Comparison of ENCODE assay signal across 26 mouse cellular contexts in genomic region chr9:68957793-68958192, GRCm38 (mm10).
DNase-seq lines count a peak whose midpoint lies in the region; ATAC-seq and TF ChIP-seq lines count a peak whose summit lies in the region.
"Had no signal": no experiment of that assay in that cellular context is flagged by ENCODE, and none has a peak within 500 bp of the region (broad histone marks: within the 10 kb centered on the region; RNA-seq: fewer than 3 reads in every experiment).

No protein-coding gene starts in this region.

- no peak overlapping the region for H3K27ac ChIP-seq in liver, adult 2 months (replicated peaks; ENCODE audit: insufficient read depth, low read depth, low read length)
- no peak overlapping the region for H3K27ac ChIP-seq in liver, postnatal 0 days (ENCODE audit: low read depth)
- no peak overlapping the region for H3K27ac ChIP-seq in lung, embryonic 16.5 days (ENCODE audit: low read length)
- H3K27ac ChIP-seq in CH12.LX (ENCODE audit: insufficient read depth, low read depth): no peak overlapping the region
- H3K27ac ChIP-seq in MEL (ENCODE audit: control insufficient read depth, low read depth, low read length): no peak overlapping the region
- no peak overlapping the region for H3K27ac ChIP-seq in kidney, adult 2 months (ENCODE audit: insufficient read depth, low read depth, low read length)
- H3K27ac ChIP-seq: embryonic facial prominence, embryonic 13.5 days; embryonic facial prominence, embryonic 15.5 days; forebrain, embryonic 10.5 days; forebrain, embryonic 12.5 days had no signal

- TF ChIP-seq RAD21 in CH12.LX (IDR thresholded peaks at IDR 0.05; ENCODE audit: low read depth, low read length): no peak
- TF ChIP-seq RAD21 in MEL (IDR thresholded peaks at IDR 0.05; ENCODE audit: low read depth, low read length): no peak

- no peak overlapping the region for H3K4me3 ChIP-seq in liver, adult 2 months (ENCODE audit: insufficient read depth, low read depth, low read length)
- H3K4me3 ChIP-seq in liver, postnatal 0 days (ENCODE audit: low read depth, low read length): no peak overlapping the region
- H3K4me3 ChIP-seq in lung, embryonic 16.5 days (ENCODE audit: low read length): no peak overlapping the region
- H3K4me3 ChIP-seq in CH12.LX (replicated peaks in 1 of 3; ENCODE audit: low read depth in 2 of 3, low read length in 2 of 3, poor library complexity in 1 of 3): no peak overlapping the region
- no peak overlapping the region for H3K4me3 ChIP-seq in MEL (ENCODE audit: control insufficient read depth in 1 of 2, insufficient read depth in 1 of 2, low read depth in 2 of 2, low read length in 2 of 2)
- no peak overlapping the region for H3K4me3 ChIP-seq in kidney, adult 2 months (ENCODE audit: insufficient read depth, low read depth, low read length)
- H3K4me3 ChIP-seq: embryonic facial prominence, embryonic 13.5 days; embryonic facial prominence, embryonic 15.5 days; erythroblast, embryonic 14.5 days; forebrain, embryonic 10.5 days; forebrain, embryonic 12.5 days had no signal

- WGBS in liver, adult 2 months: 68% methylated on average over 3 of the region's 3 CpGs
- 73% methylated on average over 3 of the region's 3 CpGs for whole genome bisulfite sequencing in liver, postnatal 0 days (ENCODE audit: insufficient replicate concordance)
- WGBS in lung, embryonic 16.5 days: 71% methylated on average over 3 of the region's 3 CpGs
- WGBS in kidney, adult 2 months: 85% methylated on average over 3 of the region's 3 CpGs

- TF ChIP-seq CTCF in liver, adult 2 months (IDR thresholded peaks at IDR 0.05; ENCODE audit: low read depth, low read length): no peak
- TF ChIP-seq CTCF in liver, postnatal 0 days (IDR thresholded peaks at IDR 0.05; ENCODE audit: low read depth): no peak
- TF ChIP-seq CTCF in CH12.LX (conservative IDR thresholded peaks at IDR 0.05 in 1 of 2, IDR thresholded peaks at IDR 0.05 in 1 of 2; ENCODE audit: low read depth in 2 of 2, low read length in 2 of 2): no peak
- TF ChIP-seq CTCF in MEL (IDR thresholded peaks at IDR 0.05 in 2 of 3, conservative IDR thresholded peaks at IDR 0.05 in 1 of 3; ENCODE audit: control insufficient read depth in 1 of 3, insufficient read depth in 1 of 3, low read depth in 2 of 3, low read length in 3 of 3, poor library complexity in 1 of 3, severe bottlenecking in 1 of 3): no peak
- TF ChIP-seq CTCF in kidney, adult 2 months (conservative IDR thresholded peaks at IDR 0.05; ENCODE audit: insufficient read depth, insufficient read length, low read depth, low read length): no peak

- in situ Hi-C loops in CH12.LX (cut with MboI; ENCODE audit: low pct_ligation_motif_present, low pct_unique_long_range_greater_than_20kb, low sequenced_read_pairs): loop anchor here (25.0 kb wide), 2 partner anchors 330 to 530 kb away; no protein-coding TSS in a partner anchor

- no peak overlapping the region for H3K9ac ChIP-seq in liver, adult 2 months (ENCODE audit: low read depth, low read length)
- H3K9ac ChIP-seq in liver, postnatal 0 days (replicated peaks): no peak overlapping the region
- no peak overlapping the region for H3K9ac ChIP-seq in lung, embryonic 16.5 days (ENCODE audit: low read length)
- H3K9ac ChIP-seq in CH12.LX (ENCODE audit: insufficient read depth, low read depth) (no peak overlapping the region), MEL (ENCODE audit: control insufficient read depth, low read depth, low read length, poor library complexity, severe bottlenecking) (no peak overlapping the region)
- H3K9ac ChIP-seq: embryonic facial prominence, embryonic 13.5 days; embryonic facial prominence, embryonic 15.5 days; forebrain, embryonic 12.5 days had no signal

- dilution Hi-C loops in CH12.LX (cut with MboI; ENCODE audit: extremely low pct_ligation_motif_present, extremely low pct_unique_long_range_greater_than_20kb, low sequenced_read_pairs): no loop called here

- no peak for TF ChIP-seq EP300 in liver, postnatal 0 days (IDR thresholded peaks at IDR 0.05; ENCODE audit: low read depth)
- TF ChIP-seq EP300 in CH12.LX (IDR thresholded peaks at IDR 0.05; ENCODE audit: low read length) (no peak), MEL (IDR thresholded peaks at IDR 0.05; ENCODE audit: low read depth in 1 of 2, low read length in 2 of 2) (no peak)

- no peaks in the 10 kb centered on the region for H3K27me3 ChIP-seq in liver, adult 2 months (ENCODE audit: control insufficient read depth, insufficient read depth, low read length)
- no peaks in the 10 kb centered on the region for H3K27me3 ChIP-seq in liver, postnatal 0 days (ENCODE audit: insufficient read depth, low read length)
- H3K27me3 ChIP-seq in lung, embryonic 16.5 days (ENCODE audit: control insufficient read depth, insufficient read depth, low read depth, low read length): no peaks in the 10 kb centered on the region
- H3K27me3 ChIP-seq in CH12.LX (replicated peaks) (no peaks in the 10 kb centered on the region), MEL (ENCODE audit: control insufficient read depth in 1 of 2, insufficient read depth in 2 of 2, low read length in 2 of 2) (no peaks in the 10 kb centered on the region)
- H3K27me3 ChIP-seq in kidney, adult 2 months (replicated peaks; ENCODE audit: control insufficient read depth, insufficient read depth, low read length): no peaks in the 10 kb centered on the region
- H3K27me3 ChIP-seq: embryonic facial prominence, embryonic 15.5 days had no signal

- no peak for TF ChIP-seq POLR2A in liver, adult 2 months (IDR thresholded peaks at IDR 0.05; ENCODE audit: extremely low read depth, insufficient read depth, low read length)
- TF ChIP-seq POLR2A in CH12.LX (IDR thresholded peaks at IDR 0.05; ENCODE audit: low read depth, low read length): no peak
- TF ChIP-seq POLR2A in MEL (IDR thresholded peaks at IDR 0.05; ENCODE audit: control insufficient read depth in 1 of 2, insufficient read depth in 1 of 2, low read depth in 1 of 2, low read length in 2 of 2, poor library complexity in 1 of 2): no peak
- TF ChIP-seq POLR2A in kidney, adult 2 months (IDR thresholded peaks at IDR 0.05; ENCODE audit: low read depth, low read length): no peak

- peak; percentile 54 for DNase-seq in liver, adult 2 months (ENCODE audit: extremely low read depth, low read depth, low spot score)
- DNase-seq in liver, postnatal 0 days: no peak
- DNase-seq in lung, postnatal 36 days: no peak
- DNase-seq in CH12.LX (ENCODE audit: extremely low read depth) (no peak), MEL (ENCODE audit: low read depth, low spot score) (no peak)
- DNase-seq in kidney, adult 2 months: no peak
- DNase-seq: adrenal gland, adult 2 months; adrenal gland, postnatal 10 days; adrenal gland, postnatal 25 days; B cell, adult 2 months; cerebellum, adult 11 months; cerebellum, adult 18-20 months; cerebellum, adult 8-10 months; cerebellum, adult 9-11 months; cerebellum, postnatal 14 days; cerebellum, postnatal 36 days; embryo, embryonic 11 days had no signal

- H3K4me2 ChIP-seq in liver, postnatal 0 days (ENCODE audit: low read depth, low read length): no peak overlapping the region
- no peak overlapping the region for H3K4me2 ChIP-seq in lung, embryonic 16.5 days (ENCODE audit: low read depth, low read length)
- H3K4me2 ChIP-seq in CH12.LX (ENCODE audit: insufficient read depth, low read depth, poor library complexity, severe bottlenecking): no peak overlapping the region
- H3K4me2 ChIP-seq: embryonic facial prominence, embryonic 13.5 days; embryonic facial prominence, embryonic 15.5 days; forebrain, embryonic 12.5 days had no signal

- H3K36me3 ChIP-seq in liver, adult 2 months (ENCODE audit: control insufficient read depth, insufficient read depth, low read length): no peaks in the 10 kb centered on the region
- H3K36me3 ChIP-seq in liver, postnatal 0 days (replicated peaks; ENCODE audit: insufficient read depth, low read length): no peaks in the 10 kb centered on the region
- no peaks in the 10 kb centered on the region for H3K36me3 ChIP-seq in lung, embryonic 16.5 days (ENCODE audit: control insufficient read depth, insufficient read depth, low read length)
- H3K36me3 ChIP-seq in CH12.LX (replicated peaks in 1 of 2; ENCODE audit: control insufficient read depth in 1 of 2, insufficient read depth in 1 of 2, low read length in 1 of 2): no peaks in the 10 kb centered on the region
- no peaks in the 10 kb centered on the region for H3K36me3 ChIP-seq in MEL (ENCODE audit: control insufficient read depth in 1 of 2, insufficient read depth in 2 of 2, low read length in 2 of 2)
- no peaks in the 10 kb centered on the region for H3K36me3 ChIP-seq in kidney, adult 2 months (ENCODE audit: control insufficient read depth, insufficient read depth, low read length)
- H3K36me3 ChIP-seq: embryonic facial prominence, embryonic 13.5 days; embryonic facial prominence, embryonic 15.5 days; forebrain, embryonic 10.5 days; forebrain, embryonic 12.5 days; G1E had no signal

- no peak for ATAC-seq in liver, postnatal 0 days
- peak; percentile 37; the same call in 1 of the 2 replicates for ATAC-seq in lung, embryonic 16.5 days (ENCODE audit: low read depth)
- ATAC-seq: forebrain, embryonic 14.5 days; forebrain, embryonic 16.5 days had no signal

- H3K4me1 ChIP-seq in liver, adult 2 months (ENCODE audit: control insufficient read depth, insufficient read depth, low read length): peaks cover 8% of the 10 kb centered on the region
- H3K4me1 ChIP-seq in liver, postnatal 0 days (ENCODE audit: insufficient read depth): peaks cover 8% of the 10 kb centered on the region; the same call in 1 of the 2 replicates
- H3K4me1 ChIP-seq in lung, embryonic 16.5 days (replicated peaks; ENCODE audit: control insufficient read depth, insufficient read depth, low read length): no peaks in the 10 kb centered on the region; the same call in 1 of the 2 replicates
- H3K4me1 ChIP-seq in CH12.LX (ENCODE audit: control insufficient read depth in 1 of 2, insufficient read depth in 2 of 2) (no peaks in the 10 kb centered on the region), MEL (ENCODE audit: control insufficient read depth in 1 of 2, insufficient read depth in 2 of 2, low read length in 2 of 2) (no peaks in the 10 kb centered on the region)
- no peaks in the 10 kb centered on the region; the same call in 1 of the 2 replicates for H3K4me1 ChIP-seq in kidney, adult 2 months (ENCODE audit: control insufficient read depth, insufficient read depth, low read length)
- H3K4me1 ChIP-seq: forebrain, embryonic 12.5 days had no signal

- H3K9me3 ChIP-seq in liver, postnatal 0 days (ENCODE audit: low read length): no peaks in the 10 kb centered on the region
- no peaks in the 10 kb centered on the region for H3K9me3 ChIP-seq in lung, embryonic 16.5 days (ENCODE audit: control insufficient read depth, low read length)
- H3K9me3 ChIP-seq in CH12.LX (replicated peaks; ENCODE audit: low read length) (peaks cover 22% of the 10 kb centered on the region), MEL (replicated peaks; ENCODE audit: insufficient read depth, low read length) (no peaks in the 10 kb centered on the region)
- H3K9me3 ChIP-seq: embryonic facial prominence, embryonic 13.5 days; embryonic facial prominence, embryonic 15.5 days; forebrain, embryonic 10.5 days; forebrain, embryonic 12.5 days had no signal

- no peaks in the 10 kb centered on the region for H3K79me2 ChIP-seq in liver, adult 2 months (ENCODE audit: control insufficient read depth, insufficient read depth, low read length)
- H3K79me2 ChIP-seq in CH12.LX (replicated peaks; ENCODE audit: control insufficient read depth, extremely low read depth, insufficient read depth, poor library complexity, severe bottlenecking) (no peaks in the 10 kb centered on the region), MEL (ENCODE audit: control insufficient read depth, insufficient read depth, low read length, poor library complexity) (no peaks in the 10 kb centered on the region)
